Mouse (Mus musculus) kidney, embryonic 14.5 days (tissue): ENCODE results near the gene Fbxl18. TPM values are rescaled to one million over a fixed set of nuclear protein-coding genes. Genes with fewer than 3 reads are reported as not detected.

ENCODE experiments used
- ATAC-seq: fragments of 200-750 bp; cut with Nextera tagmentation; 2 replicates; pipeline ENCODE4 v1.8.0; 2017; ENCODE audit warnings: moderate number of reproducible peaks, mild to moderate bottlenecking, moderate TSS enrichment, moderate library complexity; ENCODE audit not compliant: low FRiP score, low TSS enrichment
- H3K27ac ChIP-seq: fragments of 300-500 bp; sonication (generic); 2 replicates; pipeline ENCODE4 v1.5.1; 2014; ENCODE audit warnings: low read depth, mild to moderate bottlenecking, low read length, moderate library complexity, mixed read lengths
- H3K27me3 ChIP-seq: fragments of 300-500 bp; sonication (generic); 2 replicates; pipeline ENCODE4 v1.6.1; 2014; ENCODE audit warnings: mild to moderate bottlenecking, low read length; ENCODE audit not compliant: control insufficient read depth, insufficient read depth
- H3K36me3 ChIP-seq: fragments of 300-500 bp; sonication (generic); 2 replicates; pipeline ENCODE4 v1.6.1; 2014; ENCODE audit warnings: low read length, mixed read lengths; ENCODE audit not compliant: control insufficient read depth, insufficient read depth
- H3K4me1 ChIP-seq: fragments of 300-500 bp; sonication (generic); 2 replicates; pipeline ENCODE4 v1.6.1; 2014; ENCODE audit warnings: low read length, mixed read lengths; ENCODE audit not compliant: control insufficient read depth, insufficient read depth
- H3K4me2 ChIP-seq: fragments of 300-500 bp; sonication (generic); replicated peaks from 2 replicates; pipeline ENCODE4 v1.6.1; 2014; ENCODE audit warnings: low read depth, mild to moderate bottlenecking, low read length
- H3K4me3 ChIP-seq: fragments of 300-500 bp; sonication (generic); 2 replicates; pipeline ENCODE4 v1.5.1; 2014; ENCODE audit warnings: mild to moderate bottlenecking, low read length
- H3K9ac ChIP-seq: fragments of 300-500 bp; sonication (generic); 2 replicates; pipeline ENCODE4 v1.6.1; 2014; ENCODE audit warnings: low read depth, mild to moderate bottlenecking, low read length, moderate library complexity
- H3K9me3 ChIP-seq: fragments of 300-500 bp; sonication (generic); 2 replicates; pipeline ENCODE4 v1.6.1; 2016; ENCODE audit warnings: low read length; ENCODE audit not compliant: control insufficient read depth
- WGBS: fragments of 180-500 bp; shearing (Covaris S2); extraction: QIAGEN DNeasy Blood & Tissue Kit; methylation state at CpG from one replicate; pipeline ENCODE4 v1.1.7; 2014; 5-methylcytosine and 5-hydroxymethylcytosine counted together
- polyA plus RNA-seq: library from polyadenylated mRNA; unstranded; fragments of >200 nt; fragmentation: Nextera tagmentation; extraction: Ambion mirVana; gene quantifications from 2 replicates; pipeline ENCODE4 v1.2.1, GENCODE M21; 2014

Fbxl18 gene
- 11.7 and 14.6 TPM in 2 replicates for polyA plus RNA-seq

DNA sequence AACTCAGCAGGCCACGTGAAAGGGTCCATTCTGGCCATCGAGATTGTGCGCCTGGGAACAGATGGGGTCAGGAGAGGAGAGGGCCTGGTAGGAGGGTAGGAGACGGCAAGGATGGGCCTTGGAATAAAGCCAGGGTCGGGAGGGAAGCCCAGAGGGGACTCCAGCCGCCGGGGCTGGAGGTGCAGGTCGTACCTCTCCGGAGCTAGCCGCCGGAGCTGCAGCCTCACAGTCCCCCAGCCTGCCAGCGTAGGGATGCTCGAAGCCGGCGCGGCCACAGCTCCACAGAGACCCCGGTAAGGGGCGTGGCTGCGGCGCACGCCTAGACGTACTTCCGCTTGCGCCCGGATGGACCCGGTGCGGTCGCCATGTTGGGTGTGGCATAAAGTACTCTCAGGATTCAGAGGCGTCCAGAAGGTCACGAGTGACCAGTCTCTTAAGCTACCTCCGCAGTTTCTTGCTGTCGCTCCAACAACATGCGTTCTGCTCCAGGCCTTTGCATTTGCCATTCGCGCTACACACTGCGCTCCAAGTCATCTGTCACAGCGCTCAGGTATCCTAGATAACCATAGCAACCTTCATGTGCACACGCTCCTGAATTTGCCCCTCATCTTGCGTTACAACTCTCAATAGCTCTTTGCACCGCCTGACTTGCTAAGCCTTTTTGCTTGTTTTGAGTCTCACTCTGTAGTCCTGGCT is at the start of gene Fbxl18:
TSS of gene Fbxl18 (minus strand) at position 504 of the 696 bp plus-strand sequence.
- H3K27ac ChIP-seq = peak within 1 kb of the TSS; percentile 75
- H3K4me1 ChIP-seq = peaks cover 9% of the 10 kb centered on the region
- peak within 1 kb of the TSS; percentile 81 for H3K4me3 ChIP-seq
- ATAC-seq = peak; percentile 96
- H3K36me3 ChIP-seq = peaks cover 13% of the 10 kb centered on the region
- no peaks in the 10 kb centered on the region for H3K27me3 ChIP-seq
- H3K9me3 ChIP-seq = no peaks in the 10 kb centered on the region
- H3K4me2 ChIP-seq = peak within 1 kb of the TSS; percentile 79
- peak within 1 kb of the TSS; percentile 87 for H3K9ac ChIP-seq
- under 1% methylated on average over 38 of the region's 40 CpGs for WGBS

DNA sequence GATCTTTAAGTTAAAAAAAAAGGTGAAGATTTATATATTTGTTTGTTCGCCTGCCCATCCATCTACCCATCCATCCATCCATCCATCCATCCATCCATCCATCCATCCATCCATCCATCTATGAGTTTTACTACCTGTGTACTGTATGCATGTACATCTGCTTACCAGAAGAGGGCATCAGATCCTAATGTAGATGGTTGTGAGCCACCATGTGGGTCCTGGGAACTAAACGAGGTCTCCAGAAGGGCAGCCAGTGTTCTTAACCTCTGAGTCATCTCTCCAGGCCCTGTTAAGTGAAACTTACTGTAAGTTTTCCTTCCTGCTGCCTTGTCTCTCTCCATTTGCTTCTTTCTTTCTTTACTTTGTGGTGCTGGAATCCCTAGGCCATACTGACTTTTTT is 45.2 kb upstream of the Fbxl18 start:
- Histone ChIP-seq H3K27ac (no peak overlapping the region), H3K9ac (no peak overlapping the region), H3K4me1 (no peaks in the 10 kb centered on the region; the same call in 1 of the 2 replicates), H3K9me3 (no peaks in the 10 kb centered on the region), H3K36me3 (no peaks in the 10 kb centered on the region), H3K4me3 (no peak overlapping the region), H3K27me3 (no peaks in the 10 kb centered on the region), H3K4me2 (no peak overlapping the region)
- ATAC-seq = no peak
- 75% methylated on average over 2 of the region's 2 CpGs for WGBS

DNA sequence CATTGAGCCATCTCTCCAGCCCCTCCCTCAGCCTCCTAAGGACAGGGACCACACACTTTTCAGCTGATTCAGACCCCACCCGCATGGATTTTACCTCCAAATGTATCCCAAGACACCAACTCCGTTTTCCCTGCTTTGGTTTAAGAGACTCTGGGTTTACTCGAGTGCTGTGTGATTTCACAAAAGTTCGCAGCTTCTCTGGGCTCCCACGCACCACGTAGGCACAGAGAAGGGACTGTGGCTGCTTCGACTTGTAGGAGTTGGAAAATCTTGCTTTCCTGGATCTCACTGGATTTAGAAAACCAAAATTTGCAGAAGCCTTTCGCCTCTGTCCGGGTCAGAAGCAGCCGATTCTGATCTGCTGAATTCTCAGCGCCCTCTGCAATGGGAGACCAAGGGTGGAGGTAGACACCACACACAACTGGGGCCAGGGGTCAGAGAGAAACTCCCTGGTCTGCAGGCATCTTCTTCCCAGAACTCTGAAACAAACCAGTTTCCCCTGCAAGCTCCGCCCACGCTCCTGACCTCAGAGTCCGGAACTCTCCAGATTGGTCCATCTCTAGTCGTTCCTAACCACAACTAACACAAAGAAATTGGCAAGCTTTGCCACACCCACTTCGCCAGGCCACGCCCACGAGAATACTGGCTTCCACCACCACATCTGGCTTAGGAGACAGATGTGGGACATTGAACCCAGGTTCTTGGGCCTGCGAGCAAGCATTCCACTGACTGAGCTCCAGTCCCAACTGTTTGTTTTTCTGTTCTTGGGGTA is 42.9 kb upstream of the Fbxl18 start:
- ATAC-seq = 0 out of 2 replicates have a peak, but pooled peaks have one; percentile 10
- 36% methylated on average over 19 of the region's 19 CpGs for WGBS

DNA sequence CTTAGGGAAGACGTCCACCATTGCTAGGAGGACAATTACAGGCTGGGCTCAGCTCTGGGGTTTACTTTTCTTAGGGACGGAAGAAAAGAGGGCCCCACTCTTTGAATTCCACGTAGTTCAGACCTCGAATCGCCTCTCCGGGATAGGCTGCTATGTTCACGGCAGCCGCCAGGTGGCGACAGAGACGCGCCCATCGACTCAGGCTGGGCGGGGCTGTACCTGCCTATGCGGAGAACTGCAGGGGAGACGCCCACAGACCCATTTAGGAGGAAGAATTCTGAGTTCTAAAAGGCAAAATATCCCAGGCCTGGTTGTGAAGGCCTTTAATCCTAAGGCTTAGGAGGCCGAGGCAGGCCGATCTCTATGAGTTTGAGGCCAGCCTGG is 41.1 kb upstream of the Fbxl18 start:
- H3K9ac ChIP-seq = peak overlapping the region; percentile 40; the same call in 1 of the 2 replicates
- H3K4me1 ChIP-seq = no peaks in the 10 kb centered on the region; the same call in 1 of the 2 replicates
- ATAC-seq = 0 out of 2 replicates have a peak, but pooled peaks have one; percentile 25
- peak overlapping the region; percentile 23 for H3K4me3 ChIP-seq
- H3K27me3 ChIP-seq = no peaks in the 10 kb centered on the region
- peak overlapping the region; percentile 41 for H3K4me2 ChIP-seq
- H3K9me3 ChIP-seq = no peaks in the 10 kb centered on the region
- WGBS = 3% methylated on average over 17 of the region's 17 CpGs
- H3K36me3 ChIP-seq = no peaks in the 10 kb centered on the region
- no peak overlapping the region for H3K27ac ChIP-seq

More for the DNA sequence above, 42.9 kb upstream of the Fbxl18 start:
- no peak overlapping the region; the same call in 1 of the 2 replicates for H3K4me2 ChIP-seq
- no peak overlapping the region for H3K9ac ChIP-seq
- no peaks in the 10 kb centered on the region for H3K27me3 ChIP-seq
- H3K4me3 ChIP-seq = no peak overlapping the region
- no peak overlapping the region for H3K27ac ChIP-seq
- H3K4me1 ChIP-seq = no peaks in the 10 kb centered on the region; the same call in 1 of the 2 replicates
- no peaks in the 10 kb centered on the region for H3K36me3 ChIP-seq
- H3K9me3 ChIP-seq = no peaks in the 10 kb centered on the region

DNA sequence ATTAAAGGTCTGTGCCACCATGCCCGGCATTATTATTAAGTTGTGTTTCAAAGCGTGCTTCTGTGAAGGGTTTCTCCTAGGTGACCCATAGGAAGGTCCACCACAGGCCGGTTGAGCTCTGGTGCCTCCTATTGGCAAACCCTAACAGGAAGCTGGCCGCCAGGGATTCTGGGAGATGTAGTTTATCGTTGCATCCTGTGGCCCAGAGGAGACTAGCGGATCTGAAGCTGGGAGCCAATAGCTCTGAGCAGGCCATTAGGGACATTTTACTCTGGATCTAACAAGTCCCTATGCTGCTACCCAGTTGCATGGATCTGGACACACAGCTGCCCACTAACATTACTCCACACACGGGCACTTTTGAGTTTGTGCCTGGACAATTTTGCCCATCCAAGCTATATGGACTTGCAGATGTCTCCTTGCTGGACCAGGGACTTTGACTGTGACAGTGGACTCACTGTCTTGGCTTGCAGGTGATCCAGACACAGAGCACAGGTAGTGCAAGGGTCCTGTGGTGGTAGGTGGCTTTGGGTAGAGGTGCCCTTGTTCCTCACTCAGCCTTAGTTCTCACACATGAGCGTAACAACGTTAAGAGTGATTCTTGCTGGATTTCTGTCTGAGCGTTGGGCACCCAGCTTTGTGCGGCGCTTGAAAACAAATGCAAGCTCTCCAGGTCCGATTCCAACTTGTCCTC is 40.6 kb upstream of the Fbxl18 start:
- H3K4me1 ChIP-seq = no peaks in the 10 kb centered on the region; the same call in 1 of the 2 replicates
- ATAC-seq = peak; percentile 53; the same call in 1 of the 2 replicates
- no peak overlapping the region for H3K27ac ChIP-seq
- H3K27me3 ChIP-seq = no peaks in the 10 kb centered on the region
- peak overlapping the region; percentile 23 for H3K4me3 ChIP-seq
- peak overlapping the region; percentile 41 for H3K4me2 ChIP-seq
- no peaks in the 10 kb centered on the region for H3K36me3 ChIP-seq
- H3K9me3 ChIP-seq = no peaks in the 10 kb centered on the region
- WGBS = 19% methylated on average over 13 of the region's 13 CpGs
- H3K9ac ChIP-seq = peak overlapping the region; percentile 40; the same call in 1 of the 2 replicates

DNA sequence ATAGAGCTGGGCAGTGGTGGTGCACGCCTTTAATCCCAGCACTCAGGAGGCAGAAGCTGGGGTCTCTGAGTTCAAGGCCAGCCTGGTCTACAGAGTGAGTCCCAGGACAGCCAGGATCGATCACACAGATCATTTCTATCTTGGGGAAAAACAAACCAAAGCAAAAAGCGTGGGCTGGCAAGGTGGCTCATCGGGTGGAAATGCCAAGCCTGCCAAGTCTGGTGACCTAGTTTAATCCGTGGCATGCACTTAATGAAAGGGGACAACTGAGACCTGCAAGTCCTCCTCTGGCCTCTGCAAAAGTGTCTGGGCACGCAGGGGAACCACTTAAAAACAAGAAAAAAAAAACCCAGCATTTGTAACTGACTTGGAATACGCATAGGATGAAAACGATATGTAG is 37.5 kb upstream of the Fbxl18 start:
- no peak overlapping the region for H3K4me3 ChIP-seq
- no peak for ATAC-seq
- no peaks in the 10 kb centered on the region for H3K27me3 ChIP-seq
- no peaks in the 10 kb centered on the region for H3K9me3 ChIP-seq
- no peak overlapping the region for H3K4me2 ChIP-seq
- no peak overlapping the region for H3K27ac ChIP-seq
- H3K36me3 ChIP-seq = no peaks in the 10 kb centered on the region
- 82% methylated on average over 8 of the region's 8 CpGs for WGBS
- peaks cover 6% of the 10 kb centered on the region; the same call in 1 of the 2 replicates for H3K4me1 ChIP-seq
- H3K9ac ChIP-seq = no peak overlapping the region

DNA sequence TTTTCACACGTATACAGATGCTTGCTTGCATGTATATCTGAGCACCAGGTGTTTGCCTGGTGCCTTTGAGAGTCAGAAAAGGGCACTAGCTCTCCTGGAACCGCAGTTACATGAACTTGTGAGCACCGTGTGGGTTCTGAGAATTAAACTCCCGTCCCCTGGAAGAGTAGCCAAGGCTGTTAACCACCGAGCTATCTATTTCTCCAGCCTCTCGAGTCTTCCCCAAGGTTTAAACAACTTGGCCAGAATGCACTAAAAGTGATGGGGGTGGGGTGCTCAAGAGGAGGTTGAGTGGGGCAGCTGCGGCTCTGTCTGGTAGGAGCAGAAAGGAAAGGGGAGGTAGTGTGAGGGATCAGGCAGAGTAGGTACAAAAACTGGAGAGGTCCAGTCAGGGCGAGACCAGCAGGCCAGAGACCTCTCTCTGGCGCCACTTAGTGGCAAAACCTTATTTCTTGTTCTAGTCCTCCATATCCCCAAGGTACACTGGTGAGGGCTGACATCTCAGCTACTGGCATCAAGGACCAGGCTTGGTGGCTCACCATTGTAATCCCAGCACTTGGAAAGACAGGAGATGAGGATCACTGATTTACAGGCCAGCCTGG is 37.0 kb upstream of the Fbxl18 start:
- no peaks in the 10 kb centered on the region for H3K9me3 ChIP-seq
- H3K4me2 ChIP-seq = no peak overlapping the region
- H3K4me1 ChIP-seq = peaks cover 6% of the 10 kb centered on the region; the same call in 1 of the 2 replicates
- H3K27me3 ChIP-seq = no peaks in the 10 kb centered on the region
- H3K9ac ChIP-seq = no peak overlapping the region; the same call in 1 of the 2 replicates
- no peak overlapping the region for H3K27ac ChIP-seq
- H3K36me3 ChIP-seq = no peaks in the 10 kb centered on the region
- no peak overlapping the region for H3K4me3 ChIP-seq
- peak; percentile 30 for ATAC-seq
- 22% methylated on average over 9 of the region's 9 CpGs for WGBS

DNA sequence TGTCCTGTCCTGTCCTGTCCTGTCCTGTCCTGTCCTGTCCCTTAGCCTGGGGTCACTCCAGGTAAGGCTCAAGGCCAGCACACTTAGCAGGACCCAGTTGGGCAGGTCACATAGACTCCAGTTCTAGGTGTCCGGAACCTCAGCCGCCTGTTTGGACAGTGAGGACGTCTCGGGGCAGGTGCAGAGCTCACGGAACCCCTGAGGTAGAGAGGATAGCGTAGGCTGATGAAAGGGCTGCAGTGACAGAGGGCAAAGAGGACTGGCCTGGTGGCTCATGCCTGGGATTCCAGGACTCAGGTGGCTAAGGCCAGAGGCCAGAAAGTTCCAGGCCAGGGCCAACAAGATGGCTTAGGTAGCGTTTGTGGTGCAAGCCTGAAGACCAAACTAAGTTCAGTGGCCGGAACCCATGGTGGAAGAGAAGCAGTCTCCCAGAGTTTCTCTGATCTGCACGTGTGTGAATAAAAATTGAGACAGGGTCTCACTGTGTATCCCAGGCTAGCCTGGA is 36.1 kb upstream of the Fbxl18 start:
- Histone ChIP-seq H3K9me3 (no peaks in the 10 kb centered on the region), H3K4me2 (no peak overlapping the region), H3K4me1 (peaks cover 15% of the 10 kb centered on the region), H3K27ac (no peak overlapping the region), H3K9ac (no peak overlapping the region), H3K27me3 (no peaks in the 10 kb centered on the region), H3K36me3 (no peaks in the 10 kb centered on the region), H3K4me3 (no peak overlapping the region)
- no peak for ATAC-seq
- WGBS = 89% methylated on average over 9 of the region's 9 CpGs
